Mouse (Mus musculus): Measurements from ENCODE around the gene Mtmr14. TPM values are rescaled to one million over a fixed set of nuclear protein-coding genes. Genes with fewer than 3 reads are reported as not detected.

Mtmr14 gene
- polyA plus RNA-seq, 1 experiment: 29.8 TPM

GRCm38 (mm10) chr6:113261174-113261858 lies 23.7 kb downstream of the Mtmr14 start:
- Histone ChIP-seq H3K27me3 (ENCODE audit: control insufficient read depth, insufficient read depth, low read length) (no peaks in the 10 kb centered on the region), H3K27ac (ENCODE audit: control insufficient read depth, insufficient read depth, low read depth, low read length) (no peak overlapping the region), H3K4me1 (ENCODE audit: control insufficient read depth, insufficient read depth, low read length) (no peaks in the 10 kb centered on the region), H3K36me3 (ENCODE audit: control insufficient read depth, insufficient read depth, low read length) (no peaks in the 10 kb centered on the region), H3K4me3 (ENCODE audit: control insufficient read depth, low read depth, low read length) (no peak overlapping the region)
- no peak for TF ChIP-seq POLR2A (IDR thresholded peaks at IDR 0.05; ENCODE audit: control insufficient read depth, low read depth, low read length)
- TF ChIP-seq CTCF (IDR thresholded peaks at IDR 0.05; ENCODE audit: control insufficient read depth, insufficient read depth, insufficient replicate concordance, low read depth, low read length): no peak

DNA sequence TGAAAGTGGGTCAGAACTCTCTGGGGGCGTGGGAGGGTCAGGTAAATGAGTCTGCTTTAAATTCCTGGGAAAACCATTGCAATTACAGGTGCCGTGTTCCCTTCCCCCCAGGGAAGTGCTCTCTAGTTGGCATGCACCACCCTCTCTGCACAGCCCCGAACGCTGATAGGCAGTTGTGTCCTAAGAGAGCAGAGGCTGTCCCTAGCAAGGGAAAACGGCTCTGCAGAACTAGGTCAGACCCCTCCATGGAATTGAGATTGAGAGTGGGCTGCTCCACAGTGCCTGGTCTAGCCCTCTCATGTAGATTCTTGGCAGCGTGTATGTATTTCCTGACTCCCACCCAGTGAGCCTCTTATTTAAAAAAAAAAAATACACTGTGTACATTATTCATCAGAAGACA lies 25.9 kb downstream of the Mtmr14 start:
- TF ChIP-seq CTCF (IDR thresholded peaks at IDR 0.05; ENCODE audit: control insufficient read depth, insufficient read depth, insufficient replicate concordance, low read depth, low read length) (no peak), POLR2A (IDR thresholded peaks at IDR 0.05; ENCODE audit: control insufficient read depth, low read depth, low read length) (no peak)
- H3K4me3 ChIP-seq (ENCODE audit: control insufficient read depth, low read depth, low read length): no peak overlapping the region
- H3K36me3 ChIP-seq (ENCODE audit: control insufficient read depth, insufficient read depth, low read length): no peaks in the 10 kb centered on the region
- H3K4me1 ChIP-seq (ENCODE audit: control insufficient read depth, insufficient read depth, low read length): no peaks in the 10 kb centered on the region
- H3K27ac ChIP-seq (ENCODE audit: control insufficient read depth, insufficient read depth, low read depth, low read length): no peak overlapping the region
- no peaks in the 10 kb centered on the region for H3K27me3 ChIP-seq (ENCODE audit: control insufficient read depth, insufficient read depth, low read length)

DNA sequence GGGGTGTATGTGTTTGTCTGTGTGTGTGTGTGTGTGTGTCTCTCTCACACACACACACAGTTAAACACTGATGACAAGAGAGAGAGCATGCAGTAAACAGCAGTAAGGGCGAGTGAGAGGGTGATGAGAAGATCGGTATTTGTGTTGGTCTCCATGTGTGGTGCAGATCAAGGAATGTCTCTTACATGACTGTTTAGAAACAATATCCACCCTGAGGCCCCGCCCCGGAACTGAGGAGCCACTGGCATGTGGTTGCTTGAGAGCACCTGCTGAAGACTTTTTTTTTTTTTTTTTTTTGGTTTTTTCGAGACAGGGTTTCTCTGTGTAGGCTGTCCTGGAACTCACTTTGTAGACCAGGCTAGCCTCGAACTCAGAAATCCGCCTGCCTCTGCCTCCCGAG lies 26.8 kb downstream of the Mtmr14 start:
- H3K27me3 ChIP-seq (ENCODE audit: control insufficient read depth, insufficient read depth, low read length): no peaks in the 10 kb centered on the region
- no peak overlapping the region for H3K27ac ChIP-seq (ENCODE audit: control insufficient read depth, insufficient read depth, low read depth, low read length)
- H3K36me3 ChIP-seq (ENCODE audit: control insufficient read depth, insufficient read depth, low read length): no peaks in the 10 kb centered on the region
- H3K4me1 ChIP-seq (ENCODE audit: control insufficient read depth, insufficient read depth, low read length): no peaks in the 10 kb centered on the region
- TF ChIP-seq POLR2A (IDR thresholded peaks at IDR 0.05; ENCODE audit: control insufficient read depth, low read depth, low read length): no peak
- no peak for TF ChIP-seq CTCF (IDR thresholded peaks at IDR 0.05; ENCODE audit: control insufficient read depth, insufficient read depth, insufficient replicate concordance, low read depth, low read length)
- no peak overlapping the region for H3K4me3 ChIP-seq (ENCODE audit: control insufficient read depth, low read depth, low read length)

- Histone ChIP-seq H3K4me1 (ENCODE audit: control insufficient read depth, insufficient read depth, low read length) (no peaks in the 10 kb centered on the region), H3K4me3 (ENCODE audit: control insufficient read depth, low read depth, low read length) (no peak overlapping the region), H3K36me3 (ENCODE audit: control insufficient read depth, insufficient read depth, low read length) (peaks cover 1% of the 10 kb centered on the region; the same call in 1 of the 2 replicates), H3K27me3 (ENCODE audit: control insufficient read depth, insufficient read depth, low read length) (no peaks in the 10 kb centered on the region), H3K27ac (ENCODE audit: control insufficient read depth, insufficient read depth, low read depth, low read length) (no peak overlapping the region; the same call in 1 of the 2 replicates)
- TF ChIP-seq CTCF (IDR thresholded peaks at IDR 0.05; ENCODE audit: control insufficient read depth, insufficient read depth, insufficient replicate concordance, low read depth, low read length) (no peak), POLR2A (IDR thresholded peaks at IDR 0.05; ENCODE audit: control insufficient read depth, low read depth, low read length) (no peak)
These were observed 29.5 kb downstream of the Mtmr14 start for GRCm38 (mm10) chr6:113266996-113267655.

- Histone ChIP-seq H3K4me3 (ENCODE audit: control insufficient read depth, low read depth, low read length) (no peak overlapping the region), H3K4me1 (ENCODE audit: control insufficient read depth, insufficient read depth, low read length) (no peaks in the 10 kb centered on the region), H3K27ac (ENCODE audit: control insufficient read depth, insufficient read depth, low read depth, low read length) (no peak overlapping the region), H3K27me3 (ENCODE audit: control insufficient read depth, insufficient read depth, low read length) (no peaks in the 10 kb centered on the region), H3K36me3 (ENCODE audit: control insufficient read depth, insufficient read depth, low read length) (peaks cover 1% of the 10 kb centered on the region; the same call in 1 of the 2 replicates)
- no peak for TF ChIP-seq CTCF (IDR thresholded peaks at IDR 0.05; ENCODE audit: control insufficient read depth, insufficient read depth, insufficient replicate concordance, low read depth, low read length)
- TF ChIP-seq POLR2A (IDR thresholded peaks at IDR 0.05; ENCODE audit: control insufficient read depth, low read depth, low read length): no peak
These were observed 30.3 kb downstream of the Mtmr14 start for GRCm38 (mm10) chr6:113267988-113268387.

- Histone ChIP-seq H3K4me3 (ENCODE audit: control insufficient read depth, low read depth, low read length) (no peak overlapping the region), H3K27me3 (ENCODE audit: control insufficient read depth, insufficient read depth, low read length) (no peaks in the 10 kb centered on the region), H3K27ac (ENCODE audit: control insufficient read depth, insufficient read depth, low read depth, low read length) (no peak overlapping the region), H3K4me1 (ENCODE audit: control insufficient read depth, insufficient read depth, low read length) (no peaks in the 10 kb centered on the region), H3K36me3 (ENCODE audit: control insufficient read depth, insufficient read depth, low read length) (peaks cover 1% of the 10 kb centered on the region; the same call in 1 of the 2 replicates)
- TF ChIP-seq CTCF (IDR thresholded peaks at IDR 0.05; ENCODE audit: control insufficient read depth, insufficient read depth, insufficient replicate concordance, low read depth, low read length): no peak
- TF ChIP-seq POLR2A (IDR thresholded peaks at IDR 0.05; ENCODE audit: control insufficient read depth, low read depth, low read length): no peak
These were observed 34.7 kb downstream of the Mtmr14 start for GRCm38 (mm10) chr6:113272365-113272764.

- no peaks in the 10 kb centered on the region for H3K4me1 ChIP-seq (ENCODE audit: control insufficient read depth, insufficient read depth, low read length)
- H3K4me3 ChIP-seq (ENCODE audit: control insufficient read depth, low read depth, low read length): no peak overlapping the region
- TF ChIP-seq CTCF (IDR thresholded peaks at IDR 0.05; ENCODE audit: control insufficient read depth, insufficient read depth, insufficient replicate concordance, low read depth, low read length) (no peak), POLR2A (IDR thresholded peaks at IDR 0.05; ENCODE audit: control insufficient read depth, low read depth, low read length) (no peak)
- no peak overlapping the region for H3K27ac ChIP-seq (ENCODE audit: control insufficient read depth, insufficient read depth, low read depth, low read length)
- no peaks in the 10 kb centered on the region for H3K27me3 ChIP-seq (ENCODE audit: control insufficient read depth, insufficient read depth, low read length)
- H3K36me3 ChIP-seq (ENCODE audit: control insufficient read depth, insufficient read depth, low read length): no peaks in the 10 kb centered on the region
These were observed 39.2 kb downstream of the Mtmr14 start for GRCm38 (mm10) chr6:113276846-113277245.
